Mouse (Mus musculus) G1E (cell line): Measurements from ENCODE around the gene Grin1. TPM values are rescaled to one million over a fixed set of nuclear protein-coding genes. Genes with fewer than 3 reads are reported as not detected.

Experiments
- ATAC-seq: 2 replicates; pipeline ENCODE4 v1.8.0; 2016; ENCODE audit warnings: mild to moderate bottlenecking; ENCODE audit not compliant: insufficient number of reproducible peaks, poor library complexity, low FRiP score, severe bottlenecking; ENCODE audit errors: extremely low read depth
- DNase-seq: peaks from one replicate; pipeline ENCODE4 v3.0.0; 2012; ENCODE audit warnings: low spot score
- H3K27me3 ChIP-seq: 2 replicates; pipeline ENCODE4 v1.6.1; 2012; ENCODE audit warnings: mild to moderate bottlenecking, low read length, inconsistent platforms; ENCODE audit not compliant: insufficient read depth
- H3K36me3 ChIP-seq: replicated peaks from 2 replicates; pipeline ENCODE3; 2012; ENCODE audit warnings: mild to moderate bottlenecking, inconsistent platforms
- H3K4me1 ChIP-seq: 2 replicates; pipeline ENCODE4 v1.6.1; 2012; ENCODE audit warnings: low read depth, low read length, inconsistent platforms, mixed read lengths; ENCODE audit not compliant: insufficient read depth
- H3K4me3 ChIP-seq: 2 replicates; pipeline ENCODE4 v1.5.1; 2012; ENCODE audit warnings: low read depth, mild to moderate bottlenecking, inconsistent platforms, low read length, moderate library complexity, mixed read lengths
- H3K9me3 ChIP-seq: replicated peaks from 2 replicates; pipeline ENCODE4 v1.6.1; 2012; ENCODE audit warnings: inconsistent platforms
- CTCF ChIP-seq: IDR thresholded peaks from 2 replicates; pipeline ENCODE4 v1.5.1; 2012; ENCODE audit warnings: low read depth, low read length, inconsistent platforms, mixed read lengths
- GATA1 ChIP-seq: IDR thresholded peaks from 2 replicates; pipeline ENCODE4 v1.6.1; 2012; ENCODE audit warnings: borderline replicate concordance, low read length, inconsistent platforms, mixed read lengths
- GATA2 ChIP-seq: IDR thresholded peaks from 2 replicates; pipeline ENCODE4 v1.6.1; 2012; ENCODE audit warnings: low read depth, low read length, inconsistent platforms, borderline replicate concordance
- POLR2AphosphoS5 ChIP-seq: IDR thresholded peaks from 2 replicates; pipeline ENCODE4 v1.6.1; 2012; ENCODE audit warnings: low read depth, low read length, inconsistent platforms; ENCODE audit not compliant: insufficient replicate concordance
- TAL1 ChIP-seq: conservative IDR thresholded peaks from 2 replicates; pipeline ENCODE4 v1.6.1; 2012; ENCODE audit warnings: low read depth, low read length, inconsistent platforms, mixed read lengths
- polyA plus RNA-seq: library from polyadenylated mRNA; stranded (reverse); fragments of >175 nt; gene quantifications from 2 replicates; pipeline ENCODE4 v1.2.3, GENCODE M21; 2012
- total RNA-seq, 2 experiments: library from RNA; stranded (forward) in 1 of 2; stranded (reverse) in 1 of 2; fragments of 200-1000 nt in 1 of 2; fragments of >200 nt in 1 of 2; fragmentation: Nextera tagmentation in 1 of 2; gene quantifications; 2 replicates each; pipeline ENCODE4 v1.2.3; 2014 to 2017

Grin1 gene
- total and polyA plus RNA-seq, 3 experiments = 0.33 to 1.7 (median 0.73) TPM

DNA sequence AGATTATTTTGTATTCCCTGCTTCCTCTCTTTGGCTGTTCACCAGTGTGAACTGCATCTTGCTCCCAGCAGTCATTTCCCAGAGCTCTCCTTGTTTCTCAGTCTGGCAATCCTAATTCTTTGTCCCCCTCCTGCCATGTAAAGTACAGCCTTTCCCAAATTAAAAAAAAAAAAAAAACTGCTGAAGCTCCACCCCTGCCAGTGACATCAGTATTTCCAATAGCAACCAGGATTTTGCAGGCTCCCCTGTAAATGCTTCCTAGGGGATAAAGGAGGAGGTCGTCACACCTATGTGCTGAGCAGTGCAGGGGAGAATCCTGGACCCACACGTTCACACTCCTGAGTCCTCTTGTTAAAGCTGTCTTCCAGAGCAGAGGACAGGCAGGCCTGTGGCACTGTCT lies 1.1 kb upstream of the Grin1 start:
- Histone ChIP-seq H3K36me3 (no peaks in the 10 kb centered on the region), H3K9me3 (peaks cover 8% of the 10 kb centered on the region), H3K4me3 (no peak overlapping the region), H3K27me3 (peaks cover 31% of the 10 kb centered on the region), H3K4me1 (peaks cover 14% of the 10 kb centered on the region)
- ATAC-seq (no peak), DNase-seq (no peak)
- TF ChIP-seq GATA1 (no peak), CTCF (no peak), TAL1 (no peak), POLR2AphosphoS5 (no peak), GATA2 (no peak)

DNA sequence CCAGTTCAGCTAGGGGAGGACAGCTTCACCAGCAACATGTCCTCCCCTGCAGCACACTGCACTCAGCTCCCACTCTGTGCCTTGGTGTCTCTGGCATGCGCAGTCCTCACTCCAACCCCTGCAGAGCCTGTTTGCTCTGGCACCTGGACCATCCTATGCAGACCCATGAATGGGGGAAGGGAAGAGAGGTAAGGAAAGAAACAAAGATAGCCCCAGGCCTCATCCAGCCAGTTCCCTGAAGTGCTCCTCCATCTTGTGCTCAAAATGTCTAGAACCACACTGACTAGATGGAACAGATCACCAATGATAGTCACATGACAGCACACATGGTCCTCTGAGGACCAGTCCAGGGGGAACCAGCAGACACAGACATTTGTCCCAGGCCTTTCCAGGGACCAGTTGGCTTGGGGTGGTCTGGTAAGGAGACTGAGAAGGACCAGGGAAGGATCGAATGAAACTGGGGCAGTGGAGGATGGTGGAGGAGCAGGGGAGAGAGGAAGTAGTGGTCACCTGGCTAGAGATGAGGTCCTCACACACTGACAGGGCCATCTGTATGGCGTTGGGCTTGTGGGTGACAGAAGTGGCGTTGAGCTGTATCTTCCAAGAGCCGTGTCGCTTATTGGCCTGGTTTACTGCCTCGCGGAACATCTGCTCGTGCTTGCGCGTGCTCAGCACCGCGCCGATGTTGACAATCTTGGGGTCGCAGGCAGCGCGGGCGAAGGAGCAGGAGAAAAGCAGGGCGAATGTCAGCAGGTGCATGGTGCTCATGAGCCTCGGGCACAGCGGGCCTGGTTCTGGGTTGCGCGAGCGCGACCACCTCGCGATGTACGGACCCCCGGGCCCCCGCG lies 644 bp downstream of the Grin1 start:
- H3K4me1 ChIP-seq = peaks cover 14% of the 10 kb centered on the region
- ATAC-seq = no peak
- peaks cover 31% of the 10 kb centered on the region for H3K27me3 ChIP-seq
- no peak for DNase-seq
- no peaks in the 10 kb centered on the region for H3K36me3 ChIP-seq
- peak overlapping the region; percentile 34; the same call in 1 of the 2 replicates for H3K4me3 ChIP-seq
- TF ChIP-seq CTCF = no peak
- no peak for TF ChIP-seq GATA1
- no peak for TF ChIP-seq TAL1
- TF ChIP-seq POLR2AphosphoS5 = no peak
- TF ChIP-seq GATA2 = no peak
- H3K9me3 ChIP-seq = peaks cover 8% of the 10 kb centered on the region

GRCm38 (mm10) chr2:25311491-25311891 lies 7.5 kb downstream of the Grin1 start:
- ATAC-seq = no peak

DNA sequence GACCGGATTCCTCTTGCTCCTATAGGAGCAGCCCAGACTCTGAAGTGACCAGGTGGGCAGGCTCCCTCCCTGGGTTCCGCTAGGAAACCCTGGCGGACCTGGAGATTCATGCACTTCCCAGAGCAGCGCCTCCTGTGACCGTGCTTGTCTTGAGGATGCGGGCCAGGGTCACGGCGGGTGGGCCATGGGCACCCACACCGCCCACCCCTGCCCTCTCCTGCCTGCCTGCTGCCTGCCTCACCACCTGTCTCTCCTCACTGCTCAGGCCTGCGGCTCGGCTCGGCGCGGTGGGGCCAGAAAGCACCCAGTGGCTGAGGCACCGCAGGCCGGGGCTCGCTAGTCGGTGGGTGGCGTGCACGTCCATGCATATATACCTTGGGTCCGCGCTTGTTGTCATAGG lies 8.0 kb downstream of the Grin1 start:
- no peak for DNase-seq
- H3K4me3 ChIP-seq = peak overlapping the region; percentile 56
- TF ChIP-seq CTCF (no peak), GATA1 (no peak), GATA2 (no peak), POLR2AphosphoS5 (no peak), TAL1 (no peak)
- peaks cover 10% of the 10 kb centered on the region for H3K4me1 ChIP-seq
- no peaks in the 10 kb centered on the region for H3K9me3 ChIP-seq
- no peak for ATAC-seq
- no peaks in the 10 kb centered on the region for H3K36me3 ChIP-seq
- peaks cover 47% of the 10 kb centered on the region for H3K27me3 ChIP-seq

More at GRCm38 (mm10) chr2:25311491-25311891, 7.5 kb downstream of the Grin1 start:
- TF ChIP-seq POLR2AphosphoS5 = no peak
- TF ChIP-seq TAL1 = no peak
- TF ChIP-seq CTCF = no peak
- no peak for TF ChIP-seq GATA2
- no peak for TF ChIP-seq GATA1
- Histone ChIP-seq H3K27me3 (peaks cover 45% of the 10 kb centered on the region), H3K4me1 (peaks cover 10% of the 10 kb centered on the region), H3K4me3 (peak overlapping the region; percentile 56; the same call in 1 of the 2 replicates), H3K9me3 (no peaks in the 10 kb centered on the region), H3K36me3 (no peaks in the 10 kb centered on the region)
- DNase-seq = no peak

DNA sequence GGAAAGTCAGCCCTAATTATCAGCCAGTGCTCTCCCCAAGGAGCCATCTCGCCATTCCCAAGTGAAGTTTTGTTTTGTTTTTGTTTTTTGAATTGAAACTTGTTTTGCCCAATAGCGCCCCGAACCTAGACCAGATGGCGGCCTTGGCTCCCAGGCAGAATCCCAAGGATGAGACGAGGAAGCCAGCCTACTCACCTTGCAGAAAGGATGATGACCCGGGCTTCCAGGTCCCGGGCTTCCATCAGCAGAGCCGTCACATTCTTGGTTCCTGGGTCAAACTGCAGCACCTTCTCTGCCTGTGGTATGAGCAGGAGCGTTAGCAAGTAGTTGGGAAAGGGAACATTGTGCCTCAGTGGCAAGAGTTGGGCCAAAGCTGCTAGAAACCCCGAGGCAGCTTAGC lies 8.8 kb downstream of the Grin1 start:
- ATAC-seq (no peak), DNase-seq (no peak)
- Histone ChIP-seq H3K9me3 (no peaks in the 10 kb centered on the region), H3K4me3 (no peak overlapping the region), H3K4me1 (peaks cover 10% of the 10 kb centered on the region), H3K27me3 (peaks cover 53% of the 10 kb centered on the region), H3K36me3 (no peaks in the 10 kb centered on the region)
- TF ChIP-seq GATA1 (no peak), GATA2 (no peak), TAL1 (no peak), POLR2AphosphoS5 (no peak), CTCF (no peak)

DNA sequence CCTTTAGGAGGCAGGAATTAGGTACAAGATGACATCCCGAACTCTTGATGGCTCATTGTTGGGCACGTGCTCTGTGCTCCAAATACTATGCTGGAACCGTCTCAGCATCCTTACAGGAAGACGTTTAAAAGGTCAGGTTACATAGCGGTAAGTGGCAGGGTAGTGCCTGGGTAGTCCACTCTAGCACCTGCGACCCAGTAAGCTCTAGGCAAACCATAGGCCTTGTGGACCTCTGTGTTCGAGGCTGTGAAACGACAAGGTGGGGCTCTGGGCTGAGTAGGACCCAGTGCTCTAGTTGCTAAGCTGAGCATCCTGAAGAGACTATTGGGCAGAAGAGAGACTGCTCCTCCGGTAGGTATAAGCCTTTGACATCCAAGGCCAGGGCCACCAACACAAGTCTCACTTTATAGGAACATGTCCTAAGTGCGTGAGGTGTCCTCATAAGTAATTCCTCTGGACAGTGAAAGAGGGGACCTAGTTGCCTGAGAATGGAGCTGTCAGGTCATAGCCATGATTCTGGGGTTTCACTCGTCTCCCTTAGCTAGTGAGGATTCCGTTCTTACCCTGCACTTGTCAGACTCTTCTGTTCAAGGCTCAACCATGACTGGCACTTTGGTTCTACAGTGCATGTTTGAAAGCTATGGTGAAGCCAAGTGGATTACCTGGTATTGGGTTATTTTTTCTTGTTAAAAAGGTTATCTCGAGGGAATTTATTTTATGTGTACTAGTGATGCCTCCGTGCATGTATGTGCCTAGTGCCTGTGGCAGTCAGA lies 13.2 kb downstream of the Grin1 start:
- Histone ChIP-seq H3K4me1 (peaks cover 7% of the 10 kb centered on the region), H3K36me3 (no peaks in the 10 kb centered on the region), H3K9me3 (no peaks in the 10 kb centered on the region), H3K27me3 (peaks cover 45% of the 10 kb centered on the region), H3K4me3 (no peak overlapping the region)
- DNase-seq (no peak), ATAC-seq (no peak)
- no peak for TF ChIP-seq POLR2AphosphoS5
- no peak for TF ChIP-seq GATA2
- TF ChIP-seq TAL1 = no peak
- TF ChIP-seq GATA1 = no peak
